Mouse (Mus musculus) adrenal gland, adult 8-10 months (tissue): ENCODE results near the gene Kcnj9. TPM values are rescaled to one million over a fixed set of nuclear protein-coding genes. Genes with fewer than 3 reads are reported as not detected.
A peak's percentile ranks its signal among the peaks of the same experiment; 100 is the strongest.

Experiments used
- DNase-seq: peaks from one replicate; pipeline ENCODE4 v3.0.0; 2022
- total RNA-seq, 4 experiments: library from RNA; stranded (reverse); gene quantifications; 2 replicates each; pipeline ENCODE4 v1.2.4; 2022

Gene Kcnj9
- total RNA-seq, 4 experiments from 2014 or later, result 0.10 to 0.95 (median 0.48) TPM

DNA sequence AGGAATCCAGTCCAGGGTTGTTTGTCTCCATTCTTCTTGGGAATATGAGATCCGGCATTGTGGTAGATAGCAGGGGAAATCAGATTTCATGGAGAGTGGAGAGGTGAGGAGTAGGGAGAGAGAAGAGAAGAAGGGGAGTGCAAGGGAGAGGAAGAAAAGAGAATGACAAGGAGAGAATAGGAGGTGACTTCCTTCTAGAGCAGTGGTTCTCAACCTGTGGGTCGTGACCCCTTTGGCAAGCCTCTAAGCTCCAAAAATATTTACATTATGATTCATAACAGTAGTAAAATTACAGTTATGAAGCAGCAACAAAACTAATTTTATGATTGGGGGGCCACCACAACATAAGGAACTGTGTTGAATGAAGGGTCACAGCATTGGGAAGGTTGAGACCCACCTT, 3.8 kb upstream of the Kcnj9 start:
- DNase-seq, result no peak

DNA sequence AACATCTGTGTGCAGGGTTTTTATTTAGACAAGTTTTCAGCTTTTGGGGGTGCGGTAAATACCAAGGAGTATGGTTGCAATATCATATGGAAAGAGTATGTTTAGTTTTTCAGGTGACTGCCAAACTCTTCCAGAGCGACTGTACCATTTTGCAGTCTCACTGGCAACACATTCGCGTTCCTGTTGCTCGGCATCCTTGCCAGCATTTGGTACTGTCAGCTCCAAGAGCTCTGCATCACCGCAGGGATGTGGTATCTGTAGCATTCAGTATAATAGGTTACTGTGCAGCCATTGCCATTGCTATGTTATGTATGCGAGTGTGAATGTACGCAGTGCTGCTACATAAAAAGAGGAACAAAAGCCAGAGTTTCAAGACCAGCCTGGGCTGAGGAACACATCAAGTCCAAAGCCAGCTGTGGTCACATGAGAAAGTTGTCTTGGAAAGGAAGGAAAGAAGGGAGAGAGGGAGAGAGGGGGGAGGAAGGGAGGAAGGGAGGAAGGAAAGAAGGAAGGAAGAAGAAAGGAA, 2.4 kb upstream of the Kcnj9 start:
- no peak for DNase-seq

- DNase-seq, result no peak
These were observed 498 bp upstream of the Kcnj9 start for GRCm38 (mm10) chr1:172329616-172330015.

DNA sequence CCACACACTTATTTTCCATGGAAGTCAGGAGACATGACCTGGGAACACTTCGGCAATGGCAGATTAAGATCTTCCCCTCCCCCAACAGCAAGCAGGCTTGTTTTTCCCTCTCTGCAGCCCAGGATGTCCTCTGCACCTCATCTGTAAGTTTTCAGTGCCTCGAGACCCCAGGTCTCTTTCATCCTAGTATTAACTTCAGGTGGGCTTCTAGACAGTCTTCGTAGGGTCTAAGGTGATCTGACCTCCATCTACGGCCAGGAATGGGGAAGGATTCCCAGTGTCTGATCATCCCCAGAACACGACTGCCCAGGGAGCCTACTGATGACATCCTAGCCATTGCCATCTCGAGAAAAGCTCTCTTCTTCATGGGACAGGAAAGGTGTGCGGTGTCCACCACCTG, 657 bp downstream of the Kcnj9 start:
- no peak for DNase-seq

DNA sequence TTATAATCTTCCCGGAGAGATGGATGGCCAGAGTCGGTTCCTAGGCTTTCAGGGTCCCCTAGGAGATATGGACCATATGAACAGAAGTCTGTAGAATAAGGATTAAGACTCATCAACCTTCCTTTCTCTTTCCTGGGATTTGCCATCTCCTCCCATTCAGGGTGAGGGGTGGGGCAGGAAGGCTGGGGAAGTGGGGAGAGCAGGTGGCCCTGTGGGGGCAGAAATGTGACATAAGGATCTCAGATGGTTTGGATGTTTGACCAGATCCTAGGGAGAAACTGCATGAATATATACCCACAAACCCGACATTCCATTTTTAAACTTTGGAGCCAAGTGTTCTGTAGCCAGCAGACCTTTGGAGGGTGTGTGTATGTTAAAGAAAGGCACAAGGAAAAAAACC, 1.1 kb downstream of the Kcnj9 start:
- no peak for DNase-seq

- DNase-seq, result no peak
These were observed 1.7 kb downstream of the Kcnj9 start for GRCm38 (mm10) chr1:172327206-172328001.

DNA sequence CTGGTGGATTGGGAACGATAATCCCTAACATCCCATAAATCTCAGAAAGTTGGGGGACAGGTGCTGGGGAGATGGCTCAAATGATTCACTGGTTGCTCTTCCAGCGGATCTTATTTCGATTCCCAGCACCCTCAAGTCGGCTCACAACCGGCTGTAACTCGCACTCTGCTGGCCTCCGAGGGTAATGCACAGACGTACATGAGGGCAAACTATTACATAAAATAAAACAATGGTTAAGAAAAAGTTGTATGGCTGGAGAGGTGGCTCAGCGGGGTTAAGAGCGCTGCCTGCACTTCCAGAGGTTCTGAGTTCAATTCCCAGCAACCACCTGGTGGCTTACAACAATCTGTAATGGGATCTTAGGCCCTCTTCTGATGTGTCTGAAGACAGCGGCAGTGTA, 2.4 kb downstream of the Kcnj9 start:
- DNase-seq, result no peak

GRCm38 (mm10) chr1:172325680-172326535, 3.2 kb downstream of the Kcnj9 start:
- peak; percentile 52 for DNase-seq

- peak; percentile 57 for DNase-seq
These were observed 4.4 kb downstream of the Kcnj9 start for GRCm38 (mm10) chr1:172324725-172325124.

DNA sequence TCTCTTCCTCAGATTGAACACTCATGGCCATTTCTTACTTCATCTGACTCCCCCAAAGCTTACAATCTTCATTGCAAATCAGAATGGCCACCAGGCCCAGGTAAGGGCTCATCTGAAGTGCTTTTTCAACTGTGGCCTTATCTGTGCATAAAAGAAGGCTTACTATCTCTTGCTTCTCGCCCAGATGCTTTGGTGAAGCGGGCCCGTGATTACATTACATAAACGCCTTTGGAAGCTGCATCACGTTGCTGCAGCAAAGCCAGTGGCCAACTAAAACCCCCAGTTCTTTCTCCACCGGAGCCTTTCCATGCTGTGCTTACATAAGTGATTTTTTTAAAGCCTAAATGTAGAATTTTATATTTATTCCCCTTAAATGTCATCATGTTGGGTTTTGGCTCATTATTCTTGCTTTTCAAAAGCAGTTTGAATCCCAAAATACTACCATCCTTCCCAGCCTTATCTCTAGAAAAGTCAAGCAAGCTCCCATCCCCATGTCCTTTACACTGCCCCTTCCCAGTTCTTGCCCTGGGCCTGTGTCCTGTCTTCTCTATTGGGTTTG, 5.2 kb downstream of the Kcnj9 start:
- no peak for DNase-seq

DNA sequence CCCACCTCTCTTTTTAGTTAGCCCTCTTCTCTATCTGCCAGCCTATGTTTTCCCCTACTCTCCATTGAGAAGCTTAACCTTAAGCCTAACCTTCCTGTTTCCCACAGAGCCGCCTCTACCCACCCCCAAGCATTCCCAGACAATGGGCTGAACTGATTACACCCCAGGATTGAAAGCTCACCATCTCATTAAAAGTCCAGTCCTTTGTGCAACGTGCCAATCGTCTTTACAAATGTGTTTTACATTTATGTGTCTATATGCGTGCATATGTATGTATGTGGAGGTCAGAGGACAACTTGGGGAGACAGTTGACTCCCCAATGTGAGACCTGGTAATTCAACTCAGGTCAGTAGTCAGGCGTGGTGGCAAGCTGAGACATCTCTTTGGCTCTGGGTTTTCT, 5.8 kb downstream of the Kcnj9 start:
- DNase-seq, result no peak

DNA sequence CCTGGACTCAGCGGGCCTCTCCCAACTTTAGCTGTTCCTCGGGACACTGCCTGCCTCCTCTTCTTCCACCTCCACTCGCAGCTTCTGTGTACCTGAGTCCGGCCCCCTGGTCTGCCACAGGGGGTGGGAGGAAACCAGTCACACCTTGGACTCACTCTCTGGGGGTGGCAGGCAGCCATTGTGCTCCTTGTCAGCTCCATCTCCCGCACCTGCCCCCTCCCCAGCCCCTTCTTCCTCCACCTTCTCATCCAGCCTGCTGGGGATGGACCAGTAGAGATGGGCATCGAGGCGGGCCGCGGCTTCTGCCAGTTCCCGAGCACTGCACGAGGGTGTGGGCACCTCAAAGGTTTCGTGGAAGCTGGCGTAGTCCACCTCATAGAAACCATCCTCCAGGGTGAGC, 6.4 kb downstream of the Kcnj9 start:
- DNase-seq, result no peak

GRCm38 (mm10) chr1:172319921-172320411, 9.2 kb downstream of the Kcnj9 start:
- no peak for DNase-seq

DNA sequence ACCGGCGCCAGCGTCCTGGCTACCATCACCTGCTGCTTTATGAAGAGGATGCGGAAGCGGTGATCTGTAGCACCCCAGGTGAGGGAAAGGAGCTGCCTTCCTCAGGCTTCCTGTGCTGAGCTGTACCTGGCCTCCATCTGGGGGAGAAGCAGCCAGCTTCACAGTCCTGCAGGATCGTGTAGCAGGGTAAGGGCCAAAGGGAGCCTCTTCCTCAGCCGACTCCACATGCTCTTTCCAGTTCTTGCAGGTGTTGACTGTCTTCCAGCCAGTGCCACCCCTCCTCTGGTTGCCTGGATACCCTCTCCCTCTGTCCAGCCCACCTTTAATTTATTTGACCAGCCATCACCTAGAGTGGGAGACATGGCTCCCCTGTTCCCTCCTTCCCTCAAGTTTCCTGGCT, 9.8 kb downstream of the Kcnj9 start:
- DNase-seq, result no peak

DNA sequence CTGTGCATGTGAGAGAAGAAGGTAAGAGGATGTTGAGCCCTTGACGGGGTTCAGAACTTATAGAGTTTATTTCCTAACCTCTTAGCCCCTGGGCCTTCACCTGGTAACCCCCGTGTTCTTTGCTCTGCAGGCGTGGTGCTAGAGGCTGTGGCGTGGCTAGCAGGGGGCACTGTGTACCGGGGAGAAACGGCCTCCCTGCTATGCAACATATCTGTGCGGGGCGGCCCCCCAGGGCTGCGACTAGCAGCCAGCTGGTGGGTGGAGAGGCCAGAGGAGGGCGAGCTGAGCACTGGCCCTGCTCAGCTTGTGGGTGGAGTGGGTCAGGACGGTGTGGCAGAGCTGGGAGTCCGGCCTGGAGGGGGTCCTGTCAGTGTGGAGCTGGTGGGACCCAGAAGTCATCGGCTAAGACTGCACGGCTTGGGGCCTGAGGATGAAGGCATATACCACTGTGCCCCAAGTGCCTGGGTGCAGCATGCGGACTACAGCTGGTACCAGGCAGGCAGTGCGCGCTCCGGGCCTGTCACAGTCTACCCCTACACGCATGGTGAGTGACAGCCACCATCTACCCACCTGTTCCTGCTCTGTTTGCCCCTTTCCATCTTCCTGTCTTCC, 10.6 kb downstream of the Kcnj9 start:
- DNase-seq, result no peak

- DNase-seq, result no peak
These were observed 11.2 kb downstream of the Kcnj9 start for GRCm38 (mm10) chr1:172317946-172318345.

GRCm38 (mm10) chr1:172317431-172317830, 11.7 kb downstream of the Kcnj9 start:
- no peak for DNase-seq

DNA sequence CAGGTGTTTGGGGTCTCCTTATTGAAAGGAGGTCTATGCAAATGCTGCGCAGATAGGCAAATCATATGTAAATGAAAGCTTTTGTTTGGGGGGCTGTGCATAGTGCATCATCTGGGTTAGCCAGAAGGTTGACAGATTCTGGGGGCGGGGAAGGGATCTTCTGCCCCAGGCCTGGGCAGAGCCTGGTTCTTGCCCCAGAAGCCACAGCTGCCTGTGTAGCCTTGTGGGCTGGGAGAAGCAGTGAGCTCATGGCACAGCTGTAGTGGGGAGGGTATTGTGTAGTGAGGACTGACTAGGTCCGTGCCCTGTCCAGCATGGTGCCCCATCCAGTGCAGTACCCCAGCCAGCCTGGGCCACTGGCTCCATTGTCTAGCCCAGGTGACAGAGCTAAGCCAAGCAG, 14.2 kb downstream of the Kcnj9 start:
- no peak for DNase-seq

DNA sequence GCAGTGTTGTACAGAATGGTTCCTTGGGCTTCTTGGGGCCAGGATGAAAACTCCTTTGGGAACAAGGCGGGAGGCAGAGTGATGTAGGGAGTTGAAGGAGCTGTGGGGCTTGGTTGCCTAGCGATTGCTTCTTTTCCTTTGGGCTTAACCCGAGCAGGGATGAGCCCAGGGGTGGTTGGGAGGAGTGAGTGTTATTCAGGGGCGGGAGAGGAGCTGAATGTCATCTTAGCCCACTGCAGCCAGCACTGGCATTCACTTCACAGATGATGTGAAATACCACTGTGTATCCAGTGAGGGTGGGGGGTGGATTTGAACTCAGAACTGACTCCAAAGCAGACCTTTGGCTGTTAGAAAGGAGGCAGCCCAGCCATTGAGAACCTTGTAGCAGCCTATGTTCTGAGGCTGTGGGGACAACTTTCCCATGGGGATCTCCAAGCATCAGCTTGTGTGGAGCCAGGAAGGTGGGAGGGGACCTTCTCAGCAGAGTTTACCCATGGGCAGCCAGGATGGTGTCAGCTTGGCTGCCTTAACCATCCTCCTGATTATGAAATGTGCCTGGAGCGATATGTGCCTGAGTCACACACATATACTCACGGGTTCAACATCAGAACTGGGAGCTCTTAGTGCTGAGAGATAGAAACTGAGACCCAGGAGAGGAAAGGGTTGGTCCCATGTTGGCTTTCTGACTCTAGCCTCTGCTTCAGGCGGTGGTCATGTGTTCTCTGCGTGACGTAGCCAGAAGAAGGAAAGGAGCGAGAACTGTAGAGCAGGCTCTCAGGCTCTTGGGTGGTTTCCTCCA, 15.3 kb downstream of the Kcnj9 start:
- no peak for DNase-seq

DNA sequence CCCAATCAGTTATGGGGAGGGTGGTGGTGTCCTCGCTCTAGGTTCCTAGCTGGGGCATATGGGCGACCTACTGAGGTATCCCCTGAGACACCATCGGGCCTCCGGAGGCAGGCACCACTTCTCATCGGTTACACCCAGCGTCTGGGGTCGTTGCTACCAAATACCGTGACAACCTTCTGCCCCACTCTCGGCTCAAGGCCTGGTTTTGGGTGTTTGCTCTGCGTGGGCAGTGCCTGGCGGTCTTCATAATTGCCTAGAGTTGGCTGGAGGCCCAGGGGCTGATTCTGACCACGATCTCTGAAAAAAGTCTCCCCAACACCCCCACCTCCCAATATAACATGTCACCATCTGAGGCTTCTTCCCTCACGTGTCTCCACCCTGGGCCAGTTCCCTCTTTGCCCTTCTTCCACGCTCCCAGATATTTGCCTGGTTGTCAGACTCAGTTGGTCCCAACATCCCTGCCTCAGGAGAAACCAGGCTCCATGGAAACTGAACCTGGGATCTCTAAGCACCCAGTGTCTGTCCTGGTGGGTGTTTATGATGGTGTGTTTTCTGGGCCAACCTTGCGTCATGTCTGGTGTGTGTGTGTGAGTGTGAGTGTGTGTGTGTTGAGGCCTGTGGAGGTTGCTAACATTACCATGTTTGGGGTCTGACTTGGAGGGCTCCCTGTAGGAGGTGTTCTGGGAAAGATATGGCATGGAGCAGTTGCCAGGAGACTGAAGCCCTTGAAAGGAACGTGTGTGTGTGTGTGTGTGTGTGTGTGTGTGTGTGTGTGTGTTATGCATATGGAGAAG, 16.2 kb downstream of the Kcnj9 start:
- DNase-seq, result no peak
